In genomic region chr3:51773587-51773986, GRCm38 (mm10) we compare ENCODE assay signal across 1 mouse cellular context.
A peak's percentile ranks its signal among the peaks of the same experiment; 100 is the strongest.
TF ChIP-seq lines count a peak whose summit lies in the region.

No protein-coding gene starts in this region.

TF ChIP-seq in CH12.LX, 34 proteins besides CTCF, POLR2A, EP300 and RAD21 (continued from another document):
- TF ChIP-seq CHD2 (IDR thresholded peaks at IDR 0.05; ENCODE audit: low read length) (no peak), TCF12 (IDR thresholded peaks at IDR 0.05; ENCODE audit: low read depth, low read length) (0 out of 2 replicates have a peak, but pooled peaks have one; percentile 37)
TF ChIP-seq in CH12.LX: peak in this region for 6.
